Mouse (Mus musculus) CH12.LX (cell line): ENCODE measurements around the gene Kifc5b. TPM values are rescaled to one million over a fixed set of nuclear protein-coding genes. Genes with fewer than 3 reads are reported as not detected.
A peak's percentile ranks its signal among the peaks of the same experiment; 100 is the strongest.

Source experiments
- DNase-seq: peaks from one replicate; pipeline ENCODE4 v3.0.0-alpha.2; 2013; ENCODE audit errors: extremely low read depth
- H3K27ac ChIP-seq: 2 replicates; pipeline ENCODE4 v1.5.1; 2012; ENCODE audit warnings: low read depth, mild to moderate bottlenecking, control low read depth, moderate library complexity; ENCODE audit not compliant: insufficient read depth
- H3K27me3 ChIP-seq: replicated peaks from 2 replicates; pipeline ENCODE3; 2012; ENCODE audit warnings: inconsistent platforms
- H3K36me3 ChIP-seq, 2 experiments: replicated peaks in 1 of 2; 2 replicates each; pipeline versions ENCODE3 to v1.6.1; 2012; ENCODE audit warnings: inconsistent platforms in 1 of 2, low read length in 1 of 2, mild to moderate bottlenecking in 1 of 2, mixed read lengths in 1 of 2, moderate library complexity in 1 of 2; ENCODE audit not compliant: control insufficient read depth in 1 of 2, insufficient read depth in 1 of 2
- H3K4me1 ChIP-seq, 2 experiments: 2 replicates each; pipeline ENCODE4 v1.6.1; 2012; ENCODE audit warnings: inconsistent platforms in 1 of 2, moderate library complexity in 1 of 2; ENCODE audit not compliant: insufficient read depth in 2 of 2, control insufficient read depth in 1 of 2
- H3K4me2 ChIP-seq: 2 replicates; pipeline ENCODE4 v1.6.1; 2012; ENCODE audit warnings: low read depth, mild to moderate bottlenecking, control low read depth; ENCODE audit not compliant: poor library complexity, insufficient read depth, severe bottlenecking
- H3K4me3 ChIP-seq, 3 experiments: fragments of 150-350 bp in 1 of 3; sonication (generic) in 1 of 3; replicated peaks in 1 of 3; 2 replicates each; pipeline versions ENCODE3 to v1.5.1; 2011 to 2012; ENCODE audit warnings: low read depth in 2 of 3, low read length in 2 of 3, mild to moderate bottlenecking in 2 of 3, moderate library complexity in 2 of 3, control low read depth in 1 of 3, improper control_type of control experiment in 1 of 3, inconsistent platforms in 1 of 3, mixed read lengths in 1 of 3; ENCODE audit not compliant: poor library complexity in 1 of 3
- H3K79me2 ChIP-seq: replicated peaks from 2 replicates; pipeline ENCODE4 v1.6.1; 2012; ENCODE audit warnings: mild to moderate bottlenecking, moderate library complexity; ENCODE audit not compliant: control insufficient read depth, poor library complexity, insufficient read depth, severe bottlenecking; ENCODE audit errors: extremely low read depth
- H3K9ac ChIP-seq: 2 replicates; pipeline ENCODE4 v1.6.1; 2012; ENCODE audit warnings: low read depth, mild to moderate bottlenecking, control low read depth, moderate library complexity; ENCODE audit not compliant: insufficient read depth
- H3K9me3 ChIP-seq: replicated peaks from 2 replicates; pipeline ENCODE3; 2012; ENCODE audit warnings: low read length, inconsistent platforms, mixed read lengths
- E2F4 ChIP-seq: IDR thresholded peaks from 2 replicates; pipeline ENCODE4 v1.6.1; 2011; ENCODE audit warnings: low read depth, low read length, improper control_type of control experiment; ENCODE audit not compliant: insufficient replicate concordance
- ELF1 ChIP-seq: IDR thresholded peaks from 2 replicates; pipeline ENCODE4 v1.6.1; 2014; ENCODE audit warnings: low read depth, mild to moderate bottlenecking, inconsistent platforms, low read length, improper control_type of control experiment
- EP300 ChIP-seq: IDR thresholded peaks from 2 replicates; pipeline ENCODE4 v1.6.1; 2011; ENCODE audit warnings: low read length, improper control_type of control experiment
- ETS1 ChIP-seq: conservative IDR thresholded peaks from 2 replicates; pipeline ENCODE4 v1.6.1; 2012; ENCODE audit warnings: low read depth, mild to moderate bottlenecking, inconsistent platforms, low read length, improper control_type of control experiment, moderate library complexity
- GABPA ChIP-seq: IDR thresholded peaks from 2 replicates; pipeline ENCODE4 v1.6.1; 2012; ENCODE audit warnings: low read depth, low read length, improper control_type of control experiment, inconsistent platforms; ENCODE audit not compliant: insufficient replicate concordance
- JUN ChIP-seq: IDR thresholded peaks from 2 replicates; pipeline ENCODE4 v1.6.1; 2011; ENCODE audit warnings: low read depth, mild to moderate bottlenecking, low read length, improper control_type of control experiment, moderate library complexity; ENCODE audit not compliant: insufficient read depth
- MAFK ChIP-seq: IDR thresholded peaks from 2 replicates; pipeline ENCODE4 v1.6.1; 2011; ENCODE audit warnings: low read length, improper control_type of control experiment; ENCODE audit not compliant: insufficient replicate concordance
- MAX ChIP-seq: IDR thresholded peaks from 2 replicates; pipeline ENCODE4 v1.6.1; 2011; ENCODE audit warnings: low read length, improper control_type of control experiment
- MAZ ChIP-seq: IDR thresholded peaks from 2 replicates; pipeline ENCODE4 v1.6.1; 2012; ENCODE audit warnings: low read depth, mild to moderate bottlenecking, inconsistent platforms, low read length, improper control_type of control experiment, moderate library complexity
- MXI1 ChIP-seq: IDR thresholded peaks from 2 replicates; pipeline ENCODE4 v1.6.1; 2011; ENCODE audit warnings: mild to moderate bottlenecking, low read depth, low read length, improper control_type of control experiment
- NELFE ChIP-seq: IDR thresholded peaks from 2 replicates; pipeline ENCODE4 v1.6.1; 2011; ENCODE audit warnings: low read depth, low read length, improper control_type of control experiment
- NRF1 ChIP-seq: IDR thresholded peaks from 2 replicates; pipeline ENCODE4 v1.6.1; 2014; ENCODE audit warnings: low read depth, mild to moderate bottlenecking, inconsistent platforms, low read length, improper control_type of control experiment, moderate library complexity
- PAX5 ChIP-seq: IDR thresholded peaks from 2 replicates; pipeline ENCODE4 v1.6.1; 2012; ENCODE audit warnings: low read length, inconsistent platforms, mixed read lengths
- RAD21 ChIP-seq: IDR thresholded peaks from 2 replicates; pipeline ENCODE4 v1.6.1; 2011; ENCODE audit warnings: low read depth, mild to moderate bottlenecking, low read length, improper control_type of control experiment, moderate library complexity
- SIN3A ChIP-seq: IDR thresholded peaks from 2 replicates; pipeline ENCODE4 v1.6.1; 2012; ENCODE audit warnings: low read length, improper control_type of control experiment, inconsistent platforms
- TBP ChIP-seq: conservative IDR thresholded peaks from 2 replicates; pipeline ENCODE4 v1.6.1; 2011; ENCODE audit warnings: low read depth, low read length, improper control_type of control experiment
- TCF12 ChIP-seq: IDR thresholded peaks from 2 replicates; pipeline ENCODE4 v1.6.1; 2014; ENCODE audit warnings: low read depth, mild to moderate bottlenecking, inconsistent platforms, low read length, improper control_type of control experiment
- USF1 ChIP-seq: IDR thresholded peaks from 2 replicates; pipeline ENCODE4 v1.6.1; 2014; ENCODE audit warnings: low read depth, mild to moderate bottlenecking, inconsistent platforms, low read length, improper control_type of control experiment
- USF2 ChIP-seq: conservative IDR thresholded peaks from 2 replicates; pipeline ENCODE4 v1.6.1; 2011; ENCODE audit warnings: low read depth, low read length, improper control_type of control experiment
- ZMIZ1 ChIP-seq: IDR thresholded peaks from 2 replicates; pipeline ENCODE4 v1.6.1; 2012; ENCODE audit warnings: low read depth, mild to moderate bottlenecking, inconsistent platforms, low read length, improper control_type of control experiment
- ZNF384 ChIP-seq: IDR thresholded peaks from 2 replicates; pipeline ENCODE4 v1.6.1; 2012; ENCODE audit warnings: low read depth, low read length, improper control_type of control experiment, inconsistent platforms
- dilution Hi-C: fragments of 300-500 bp; cut with MboI; formaldehyde crosslinking; loops from 2 replicates; pipeline ENCODE4 v1.14.3; 2020; ENCODE audit warnings: low sequenced_read_pairs; ENCODE audit not compliant: extremely low pct_unique_long_range_greater_than_20kb, extremely low pct_ligation_motif_present
- in situ Hi-C: fragments of 300-500 bp; cut with MboI; formaldehyde crosslinking; loops from 3 replicates; pipeline ENCODE4 v1.14.3; 2019; ENCODE audit warnings: low sequenced_read_pairs, low pct_ligation_motif_present, low pct_unique_long_range_greater_than_20kb, mixed read lengths
- polyA plus RNA-seq: library from polyadenylated mRNA; unstranded; fragments of >175 nt; gene quantifications from 2 replicates; pipeline ENCODE4 v1.2.1, GENCODE M21; 2012; ENCODE audit warnings: low read depth; ENCODE audit not compliant: insufficient read length
- total RNA-seq, 2 experiments: library from RNA; depleted of rRNA; stranded (reverse); fragments of 300-350 nt in 1 of 2; fragments of >200 nt in 1 of 2; gene quantifications; 2 replicates each; pipeline ENCODE4 v1.2.3; 2012 to 2014

Gene Kifc5b
- total and polyA plus RNA-seq, 3 experiments: 12.1 to 26.9 (median 22.2) TPM

DNA sequence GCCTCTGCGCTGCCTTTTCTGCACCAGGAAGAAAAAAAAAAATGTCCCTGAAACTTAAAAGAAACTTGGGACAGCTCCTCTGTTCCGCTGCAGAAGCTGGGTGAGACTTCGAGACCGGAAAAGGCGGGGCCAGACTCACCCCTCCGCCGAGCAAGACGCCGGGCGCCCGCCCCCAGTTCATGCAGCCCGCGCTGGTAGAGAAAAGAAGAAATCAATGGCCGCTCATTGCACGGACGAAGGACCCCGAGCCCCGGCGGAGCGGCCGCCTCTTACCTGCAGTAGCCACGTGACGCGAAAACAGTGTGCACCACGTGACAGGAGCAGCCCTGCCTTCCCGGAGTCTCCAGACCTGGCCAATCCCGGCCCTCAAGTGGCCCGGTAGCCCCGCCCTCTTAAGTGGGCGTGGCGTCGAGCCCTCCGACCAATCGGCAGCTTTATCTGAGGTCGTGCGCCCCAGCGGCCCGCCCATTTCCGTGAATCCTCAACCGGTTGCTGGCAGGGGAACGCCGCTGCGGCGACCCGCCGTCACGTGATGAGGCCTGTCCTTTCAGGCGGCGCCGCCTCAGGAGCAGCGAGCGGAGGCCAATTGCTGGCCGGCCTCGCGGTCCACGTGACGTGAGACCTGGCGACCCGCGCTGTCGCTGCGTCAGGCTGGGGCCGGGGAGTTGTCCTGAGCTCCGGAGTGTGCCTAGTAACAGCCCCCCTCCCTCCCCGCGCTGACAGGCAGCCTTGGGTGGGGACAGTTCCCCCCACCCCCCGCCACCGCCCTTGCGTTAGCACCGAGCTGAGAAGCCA lies 22.5 kb downstream of the Kifc5b start, which contains the start of gene Cuta (continued):
- TF ChIP-seq TBP: 0 out of 2 replicates have a peak, but pooled peaks have one; percentile 25
- no peak for TF ChIP-seq EP300
- peak; percentile 90 for TF ChIP-seq USF1
- no peak for TF ChIP-seq MAFK
- TF ChIP-seq ETS1: peak; percentile 25; the same call in 1 of the 2 replicates
- TF ChIP-seq RAD21: no peak
- TF ChIP-seq NRF1: peak; percentile 66

DNA sequence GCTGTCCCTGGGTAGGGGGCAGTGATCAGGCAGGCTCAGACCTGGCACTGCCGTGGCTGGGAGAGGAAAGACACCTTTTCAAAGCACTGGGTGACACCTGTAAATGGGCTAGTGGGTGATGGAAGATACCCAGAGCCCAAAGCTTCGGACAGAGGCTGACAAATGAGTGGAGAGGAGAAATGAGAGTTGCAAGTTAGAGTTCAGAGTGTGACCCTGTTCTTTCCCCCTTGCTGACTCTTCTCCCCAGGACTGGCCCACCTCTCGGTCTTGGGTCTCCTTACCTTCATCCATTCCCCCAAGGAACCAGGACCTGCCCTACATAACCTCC lies 23.0 kb downstream of the Kifc5b start:
- dilution Hi-C loops: no loop called here
- Histone ChIP-seq H3K79me2 (peaks cover 6% of the 10 kb centered on the region), H3K9me3 (no peaks in the 10 kb centered on the region), H3K4me3 (peak overlapping the region; percentile 56 to 79 (median 68)), H3K9ac (peak overlapping the region; percentile 74), H3K27ac (peak overlapping the region; percentile 65), H3K4me1 (peaks cover 5 to 26% of the 10 kb centered on the region in 2 experiments; a peak in 3 of 4 replicates), H3K36me3 (peaks cover 21 to 26% of the 10 kb centered on the region in 2 experiments), H3K4me2 (peak overlapping the region; percentile 55), H3K27me3 (peaks cover 25% of the 10 kb centered on the region)
- no peak for DNase-seq
- TF ChIP-seq JUN: no peak
- TF ChIP-seq MAZ: 0 out of 2 replicates have a peak, but pooled peaks have one; percentile 26
- in situ Hi-C loops: no loop called here

DNA sequence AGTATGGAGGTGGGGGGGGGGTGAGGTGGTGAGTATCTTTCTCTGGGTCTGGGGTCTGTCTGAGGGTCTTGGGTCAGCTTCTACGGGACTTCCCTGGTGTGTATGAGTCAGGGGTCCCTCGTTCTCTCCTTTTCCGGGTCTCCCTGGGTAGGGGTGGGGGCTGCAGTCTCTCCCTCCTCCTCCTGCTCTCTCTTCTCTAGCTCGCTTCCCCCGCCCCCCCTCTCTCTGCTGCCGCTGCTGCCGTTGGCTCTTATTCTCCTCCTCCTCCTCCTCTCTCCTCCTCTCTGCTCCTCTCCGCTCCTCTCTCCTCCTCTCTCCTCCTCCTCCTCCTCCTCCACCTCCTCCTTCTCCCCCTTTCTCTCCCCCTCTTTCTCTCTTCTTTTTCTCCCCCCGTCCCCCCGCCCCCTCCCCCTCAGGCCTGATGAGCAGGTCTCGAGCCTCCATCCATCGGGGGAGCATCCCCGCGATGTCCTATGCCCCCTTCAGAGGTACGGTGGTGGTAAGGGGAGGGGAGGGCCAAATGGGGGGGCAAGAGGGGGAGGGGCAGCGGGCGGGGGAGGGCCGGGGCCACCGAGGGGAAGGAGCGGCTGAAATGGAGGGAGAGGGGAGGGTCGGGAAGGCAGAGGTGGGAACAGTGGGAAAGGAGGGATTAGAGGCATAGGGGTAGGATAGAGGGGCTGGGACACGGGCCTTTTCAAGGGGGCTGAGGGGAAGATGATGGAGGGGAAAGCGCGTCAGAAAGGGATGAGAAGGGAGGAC lies 24.3 kb downstream of the Kifc5b start, which contains the start of gene Syngap1:
Gene Syngap1 (plus strand): TSS at position 223 of the 759 bp plus-strand sequence.
- Histone ChIP-seq H3K4me2 (peak within 1 kb of the TSS; percentile 55), H3K9me3 (no peaks in the 10 kb centered on the region), H3K79me2 (peaks cover 6% of the 10 kb centered on the region), H3K36me3 (peaks cover 10 to 13% of the 10 kb centered on the region in 2 experiments), H3K27me3 (peaks cover 36% of the 10 kb centered on the region), H3K4me3 (peak within 1 kb of the TSS; percentile 56 to 79 (median 68)), H3K27ac (no peak within 1 kb of the TSS), H3K4me1 (peaks cover 5 to 24% of the 10 kb centered on the region in 2 experiments; a peak in 3 of 4 replicates), H3K9ac (peak within 1 kb of the TSS; percentile 74)
- in situ Hi-C loops (no loop called here), dilution Hi-C loops (no loop called here)
- TF ChIP-seq ZNF384 (no peak), NELFE (no peak), E2F4 (no peak), ZMIZ1 (no peak), GABPA (no peak), ELF1 (no peak), MAX (no peak), JUN (no peak), TCF12 (no peak), SIN3A (no peak), USF2 (no peak), MXI1 (no peak), EP300 (no peak), PAX5 (no peak)
- DNase-seq: no peak
